Mouse (Mus musculus) heart, embryonic 14.5 days (tissue): ENCODE measurements around the gene Zfhx3. TPM values are rescaled to one million over a fixed set of nuclear protein-coding genes. Genes with fewer than 3 reads are reported as not detected.

Experiments
- ATAC-seq: fragments of 200-750 bp; cut with Nextera tagmentation; 2 replicates; pipeline ENCODE4 v1.8.0; 2017; ENCODE audit warnings: low read depth, moderate TSS enrichment; ENCODE audit not compliant: insufficient number of reproducible peaks, insufficient read depth, low FRiP score
- H3K27ac ChIP-seq, 2 experiments: fragments of 200-500 bp in 1 of 2; fragments of 300-500 bp in 1 of 2; sonication (generic) in 1 of 2; replicated peaks in 1 of 2; 2 replicates each; pipeline ENCODE4 v1.5.1; 2012 to 2014; ENCODE audit warnings: low read depth in 2 of 2, low read length in 2 of 2, control low read depth in 1 of 2, mild to moderate bottlenecking in 1 of 2, mixed read lengths in 1 of 2; ENCODE audit not compliant: control insufficient read depth in 1 of 2, insufficient read depth in 1 of 2
- H3K27me3 ChIP-seq: fragments of 300-500 bp; sonication (generic); 2 replicates; pipeline ENCODE4 v1.6.1; 2014; ENCODE audit warnings: mild to moderate bottlenecking, low read length, control low read depth; ENCODE audit not compliant: control insufficient read depth, insufficient read depth
- H3K36me3 ChIP-seq: fragments of 300-500 bp; sonication (generic); 2 replicates; pipeline ENCODE4 v1.6.1; 2014; ENCODE audit warnings: mild to moderate bottlenecking, control low read depth, low read length, mixed read lengths; ENCODE audit not compliant: control insufficient read depth, insufficient read depth
- H3K4me1 ChIP-seq, 2 experiments: fragments of 200-500 bp in 1 of 2; fragments of 300-500 bp in 1 of 2; sonication (generic) in 1 of 2; 2 replicates each; pipeline ENCODE4 v1.6.1; 2012 to 2014; ENCODE audit warnings: low read length in 2 of 2, control low read depth in 1 of 2, mixed read lengths in 1 of 2; ENCODE audit not compliant: control insufficient read depth in 2 of 2, insufficient read depth in 2 of 2
- H3K4me2 ChIP-seq: fragments of 300-500 bp; sonication (generic); 2 replicates; pipeline ENCODE4 v1.6.1; 2014; ENCODE audit warnings: mild to moderate bottlenecking, low read length
- H3K4me3 ChIP-seq, 2 experiments: fragments of 200-500 bp in 1 of 2; fragments of 300-500 bp in 1 of 2; sonication (generic) in 1 of 2; 2 replicates each; pipeline ENCODE4 v1.5.1; 2012 to 2014; ENCODE audit warnings: low read length in 2 of 2, mild to moderate bottlenecking in 2 of 2, control low read depth in 1 of 2, low read depth in 1 of 2, moderate library complexity in 1 of 2; ENCODE audit not compliant: control insufficient read depth in 1 of 2, insufficient read depth in 1 of 2
- H3K9ac ChIP-seq: fragments of 300-500 bp; sonication (generic); 2 replicates; pipeline ENCODE4 v1.6.1; 2014; ENCODE audit warnings: mild to moderate bottlenecking, low read length
- H3K9me3 ChIP-seq: fragments of 300-500 bp; sonication (generic); 2 replicates; pipeline ENCODE4 v1.6.1; 2016; ENCODE audit warnings: low read length, control low read depth; ENCODE audit not compliant: control insufficient read depth
- WGBS: fragments of 180-500 bp; shearing (Covaris S2); extraction: QIAGEN DNeasy Blood & Tissue Kit; methylation state at CpG from one replicate; pipeline ENCODE4 v1.1.7; 2014; 5-methylcytosine and 5-hydroxymethylcytosine counted together
- polyA plus RNA-seq: library from polyadenylated mRNA; unstranded; fragments of >200 nt; fragmentation: Nextera tagmentation; extraction: Ambion mirVana; gene quantifications from 2 replicates; pipeline ENCODE4 v1.2.1, GENCODE M21; 2014

Gene Zfhx3
- polyA plus RNA-seq, 1 experiment from 2014 or later: 6.4 TPM

- Histone ChIP-seq H3K27ac (no peak overlapping the region), H3K4me2 (no peak overlapping the region), H3K4me3 (no peak overlapping the region), H3K27me3 (no peaks in the 10 kb centered on the region), H3K4me1 (no peaks in the 10 kb centered on the region), H3K9ac (no peak overlapping the region), H3K9me3 (no peaks in the 10 kb centered on the region), H3K36me3 (no peaks in the 10 kb centered on the region)
- no peak for ATAC-seq
- WGBS: 82% methylated on average over 3 of the region's 3 CpGs
Measured at GRCm38 (mm10) chr8:108019651-108020050, 77.2 kb downstream of the Zfhx3 start.

DNA sequence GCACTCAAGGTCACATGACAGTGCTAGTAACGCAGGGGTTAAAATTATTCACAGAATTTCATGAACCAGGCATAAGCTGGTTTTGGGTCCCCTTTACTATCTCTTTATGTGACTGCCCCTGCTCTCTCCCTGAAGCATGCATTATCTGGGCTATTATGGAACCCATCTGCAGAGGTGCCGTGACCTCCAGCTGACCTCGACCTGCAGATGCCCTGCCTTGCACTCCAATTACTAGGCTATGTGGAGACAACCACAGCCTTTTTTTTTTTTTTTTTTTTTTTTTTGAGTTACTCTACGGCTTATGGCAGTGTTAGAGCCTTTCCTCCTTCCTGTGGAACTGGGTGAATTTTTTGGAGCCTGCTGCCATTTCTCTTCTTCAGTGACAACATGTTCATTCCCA lies 80.0 kb downstream of the Zfhx3 start:
- peaks cover 0 to 2% of the 10 kb centered on the region in 2 experiments; a peak in 1 of 4 replicates for H3K4me1 ChIP-seq
- 46% methylated on average over 4 of the region's 4 CpGs for WGBS
- H3K4me3 ChIP-seq: no peak overlapping the region
- no peaks in the 10 kb centered on the region for H3K9me3 ChIP-seq
- H3K9ac ChIP-seq: no peak overlapping the region
- no peak for ATAC-seq
- H3K36me3 ChIP-seq: no peaks in the 10 kb centered on the region
- no peak overlapping the region for H3K27ac ChIP-seq
- H3K4me2 ChIP-seq: no peak overlapping the region
- no peaks in the 10 kb centered on the region for H3K27me3 ChIP-seq

DNA sequence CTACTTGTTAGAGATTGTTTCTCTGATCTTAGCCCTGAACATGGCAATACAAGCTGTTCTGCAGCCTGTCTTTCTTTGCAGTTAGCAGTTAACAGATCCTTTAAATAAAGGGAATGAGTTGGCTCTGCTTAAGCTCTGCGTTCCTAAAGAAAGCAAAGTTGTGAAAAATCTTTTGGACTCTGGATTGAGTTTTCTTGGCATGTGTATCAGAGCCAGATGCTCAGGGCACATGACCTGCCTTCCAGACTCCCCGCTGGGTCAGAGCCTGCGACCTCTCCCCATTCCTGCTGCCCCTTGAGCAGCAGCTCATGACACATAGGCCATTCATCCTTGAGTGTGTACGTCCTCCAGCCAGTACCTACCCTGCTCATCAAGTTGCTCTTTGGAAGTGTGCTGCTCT lies 81.9 kb downstream of the Zfhx3 start:
- 68% methylated on average over 4 of the region's 4 CpGs for WGBS

DNA sequence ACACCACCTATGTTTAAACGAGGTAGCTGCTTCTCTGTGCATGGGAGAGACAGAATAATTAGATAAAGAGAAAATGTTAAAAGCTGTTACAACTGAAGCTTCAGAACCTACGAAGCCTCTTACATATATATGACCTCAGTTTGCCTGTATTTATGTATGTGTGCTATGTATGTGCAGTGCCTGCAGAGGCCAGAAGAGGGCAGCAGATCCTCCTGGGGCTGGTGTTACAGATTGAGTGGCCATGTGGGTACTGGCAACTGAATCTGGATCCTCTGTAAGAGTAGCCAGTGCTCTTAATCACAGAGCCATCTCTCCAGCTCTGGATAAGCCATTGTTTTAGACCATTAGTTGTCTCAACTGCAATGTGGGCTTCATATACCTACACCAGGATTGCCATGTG lies 82.8 kb downstream of the Zfhx3 start:
- 89% methylated on average over 2 of the region's 2 CpGs for WGBS

More for the DNA sequence above, 81.9 kb downstream of the Zfhx3 start:
- no peak for ATAC-seq
- H3K4me1 ChIP-seq: peaks cover 0 to 2% of the 10 kb centered on the region in 2 experiments; a peak in 1 of 4 replicates
- H3K27me3 ChIP-seq: no peaks in the 10 kb centered on the region
- no peak overlapping the region for H3K9ac ChIP-seq
- H3K9me3 ChIP-seq: no peaks in the 10 kb centered on the region
- H3K4me3 ChIP-seq: no peak overlapping the region
- no peaks in the 10 kb centered on the region for H3K36me3 ChIP-seq
- H3K4me2 ChIP-seq: no peak overlapping the region
- no peak overlapping the region for H3K27ac ChIP-seq

DNA sequence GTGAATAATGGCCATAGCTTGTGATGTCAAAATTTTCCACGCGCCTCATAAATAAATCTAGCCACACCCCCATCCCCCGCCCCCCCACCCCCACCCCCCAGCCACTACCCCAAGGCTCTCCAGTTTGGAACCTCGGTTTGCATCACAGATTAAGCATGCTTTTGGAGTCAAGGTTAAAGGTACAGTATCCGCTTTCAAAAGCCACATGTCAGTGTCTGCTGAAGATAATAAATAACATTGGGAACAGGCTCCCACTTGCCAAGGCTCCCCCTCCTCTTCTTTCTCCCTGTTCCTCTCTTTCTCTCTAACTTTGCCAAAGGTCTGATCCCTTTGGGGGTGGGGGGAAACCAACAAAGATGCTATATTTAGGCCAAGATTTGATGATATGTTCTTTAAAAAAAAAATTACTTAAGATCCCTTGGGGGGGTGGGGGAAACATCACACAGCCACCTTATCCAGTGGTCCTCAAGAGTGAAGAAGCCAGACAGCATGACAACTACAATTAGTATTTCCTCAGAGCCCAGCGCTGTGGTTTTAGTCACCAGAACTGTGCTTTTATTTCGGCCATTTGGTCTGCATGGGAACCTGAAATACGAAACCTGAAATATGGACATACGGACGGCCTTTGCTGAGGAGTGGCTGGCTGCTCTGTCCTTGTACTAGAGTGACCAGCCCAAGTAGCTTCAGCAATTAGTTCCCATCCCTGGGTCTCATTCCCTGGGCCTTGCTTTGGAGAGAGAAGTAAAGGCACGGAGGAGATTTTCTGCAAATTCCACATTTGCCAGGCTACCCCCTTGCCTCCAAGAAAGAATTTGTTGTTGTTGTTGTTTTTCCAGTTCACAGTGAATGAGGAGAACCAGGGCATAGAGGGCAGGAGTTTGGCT lies 84.4 kb downstream of the Zfhx3 start:
- peak overlapping the region in 1 of 2 experiments; percentile 20; a peak in 1 of 4 replicates for H3K27ac ChIP-seq
- H3K4me2 ChIP-seq: peak overlapping the region; percentile 59
- WGBS: 59% methylated on average over 11 of the region's 11 CpGs
- peaks cover 0 to 2% of the 10 kb centered on the region in 2 experiments; a peak in 1 of 4 replicates for H3K4me1 ChIP-seq
- no peaks in the 10 kb centered on the region for H3K27me3 ChIP-seq
- ATAC-seq: no peak
- no peaks in the 10 kb centered on the region for H3K9me3 ChIP-seq
- H3K36me3 ChIP-seq: no peaks in the 10 kb centered on the region
- H3K9ac ChIP-seq: no peak overlapping the region
- H3K4me3 ChIP-seq: peak overlapping the region in 1 of 2 experiments; percentile 21; a peak in 1 of 4 replicates

More for the DNA sequence above, 82.8 kb downstream of the Zfhx3 start:
- H3K27ac ChIP-seq: no peak overlapping the region
- H3K9ac ChIP-seq: no peak overlapping the region
- no peak overlapping the region for H3K4me3 ChIP-seq
- ATAC-seq: no peak
- no peak overlapping the region for H3K4me2 ChIP-seq
- H3K4me1 ChIP-seq: peaks cover 0 to 2% of the 10 kb centered on the region in 2 experiments; a peak in 1 of 4 replicates
- H3K27me3 ChIP-seq: no peaks in the 10 kb centered on the region
- H3K9me3 ChIP-seq: no peaks in the 10 kb centered on the region
- no peaks in the 10 kb centered on the region for H3K36me3 ChIP-seq

DNA sequence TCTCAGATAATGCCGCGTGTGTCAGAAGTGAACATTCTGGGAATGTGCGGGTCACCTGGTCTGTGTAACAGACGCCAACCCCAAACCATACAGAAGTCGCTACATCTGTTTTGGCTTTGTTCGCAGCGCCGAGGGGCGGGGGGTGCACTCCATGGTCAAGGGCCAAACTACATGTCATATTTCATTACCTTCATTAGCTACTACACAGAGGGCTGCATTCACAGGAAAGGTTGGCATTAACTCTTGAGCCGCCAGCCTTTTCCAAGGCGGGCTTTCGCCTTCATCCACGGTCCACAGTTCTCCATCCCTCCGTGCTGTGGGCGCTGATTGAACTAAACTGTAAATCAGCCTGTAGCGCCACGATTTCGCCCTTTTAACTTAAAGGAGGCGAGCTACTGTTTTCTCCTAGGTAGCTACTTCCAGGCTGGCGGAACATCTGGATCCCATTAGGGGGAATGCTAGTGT lies 85.1 kb downstream of the Zfhx3 start:
- H3K27me3 ChIP-seq: no peaks in the 10 kb centered on the region
- no peak overlapping the region for H3K27ac ChIP-seq
- no peak for ATAC-seq
- H3K9ac ChIP-seq: no peak overlapping the region
- H3K4me3 ChIP-seq: peak overlapping the region; percentile 17 to 21; a peak in 3 of 4 replicates
- peak overlapping the region; percentile 59 for H3K4me2 ChIP-seq
- H3K9me3 ChIP-seq: no peaks in the 10 kb centered on the region
- peaks cover 0 to 2% of the 10 kb centered on the region in 2 experiments; a peak in 1 of 4 replicates for H3K4me1 ChIP-seq
- 28% methylated on average over 20 of the region's 20 CpGs for WGBS
- H3K36me3 ChIP-seq: no peaks in the 10 kb centered on the region

GRCm38 (mm10) chr8:108028440-108028839 lies 86.0 kb downstream of the Zfhx3 start:
- no peaks in the 10 kb centered on the region for H3K9me3 ChIP-seq
- H3K4me1 ChIP-seq: peaks cover 0 to 2% of the 10 kb centered on the region in 2 experiments; a peak in 1 of 4 replicates
- ATAC-seq: no peak
- H3K4me3 ChIP-seq: no peak overlapping the region
- 66% methylated on average over 8 of the region's 8 CpGs for WGBS
- H3K27ac ChIP-seq: no peak overlapping the region
- H3K4me2 ChIP-seq: no peak overlapping the region
- no peaks in the 10 kb centered on the region for H3K36me3 ChIP-seq
- no peaks in the 10 kb centered on the region for H3K27me3 ChIP-seq
- H3K9ac ChIP-seq: no peak overlapping the region
